Mouse (Mus musculus): ENCODE results near the gene Espl1. TPM values are rescaled to one million over a fixed set of nuclear protein-coding genes. Genes with fewer than 3 reads are reported as not detected.

The Espl1 gene
- polyA plus RNA-seq, 1 experiment from 2014 or later: 45.9 TPM

- no peak overlapping the region for H3K4me3 ChIP-seq (ENCODE audit: low read depth, low read length)
- H3K27ac ChIP-seq (ENCODE audit: low read depth): no peak overlapping the region
- ATAC-seq (ENCODE audit: insufficient read depth): no peak
- no peaks in the 10 kb centered on the region for H3K9me3 ChIP-seq (ENCODE audit: low read depth, low read length)
- no peak overlapping the region for H3K4me2 ChIP-seq
- no peak for DNase-seq
- no peaks in the 10 kb centered on the region for H3K4me1 ChIP-seq (ENCODE audit: insufficient read depth)
- WGBS: 87% methylated on average over 8 of the region's 8 CpGs
- no peaks in the 10 kb centered on the region for H3K27me3 ChIP-seq (ENCODE audit: insufficient read depth, low read length)
- peaks cover 89% of the 10 kb centered on the region for H3K36me3 ChIP-seq (ENCODE audit: insufficient read depth)
- no peak for TF ChIP-seq CTCF (IDR thresholded peaks at IDR 0.05; ENCODE audit: low read depth)
- H3K9ac ChIP-seq: no peak overlapping the region
These were observed 19.2 kb downstream of the Espl1 start for GRCm38 (mm10) chr15:102315292-102315691.

- TF ChIP-seq CTCF (IDR thresholded peaks at IDR 0.05; ENCODE audit: low read depth): peak; percentile 72
These were observed 20.2 kb downstream of the Espl1 start for GRCm38 (mm10) chr15:102316263-102316662.

GRCm38 (mm10) chr15:102324654-102325473 lies 28.8 kb downstream of the Espl1 start:
- Histone ChIP-seq H3K4me1 (ENCODE audit: insufficient read depth) (peaks cover 5% of the 10 kb centered on the region; the same call in 1 of the 2 replicates), H3K9ac (no peak overlapping the region), H3K4me2 (peak overlapping the region; percentile 90), H3K36me3 (ENCODE audit: insufficient read depth) (peaks cover 71% of the 10 kb centered on the region), H3K4me3 (ENCODE audit: low read depth, low read length) (peak overlapping the region; percentile 5; the same call in 1 of the 2 replicates), H3K9me3 (ENCODE audit: low read depth, low read length) (no peaks in the 10 kb centered on the region), H3K27ac (ENCODE audit: low read depth) (no peak overlapping the region), H3K27me3 (ENCODE audit: insufficient read depth, low read length) (no peaks in the 10 kb centered on the region)
- DNase-seq (no peak), ATAC-seq (ENCODE audit: insufficient read depth) (no peak)
- 70% methylated on average over 12 of the region's 12 CpGs for WGBS
- 0 out of 2 replicates have a peak, but pooled peaks have one; percentile 3 for TF ChIP-seq CTCF (IDR thresholded peaks at IDR 0.05; ENCODE audit: low read depth)

More at GRCm38 (mm10) chr15:102316263-102316662, 20.2 kb downstream of the Espl1 start:
- Histone ChIP-seq H3K36me3 (ENCODE audit: insufficient read depth) (peaks cover 92% of the 10 kb centered on the region), H3K4me1 (ENCODE audit: insufficient read depth) (no peaks in the 10 kb centered on the region), H3K4me3 (ENCODE audit: low read depth, low read length) (no peak overlapping the region), H3K27me3 (ENCODE audit: insufficient read depth, low read length) (no peaks in the 10 kb centered on the region), H3K9ac (no peak overlapping the region), H3K27ac (ENCODE audit: low read depth) (no peak overlapping the region), H3K4me2 (no peak overlapping the region), H3K9me3 (ENCODE audit: low read depth, low read length) (no peaks in the 10 kb centered on the region)
- no peak for ATAC-seq (ENCODE audit: insufficient read depth)
- WGBS: 86% methylated on average over 6 of the region's 6 CpGs
- peak; percentile 77 for DNase-seq

GRCm38 (mm10) chr15:102326022-102326576 lies 30.0 kb downstream of the Espl1 start, which contains the start of gene Pfdn5:
TSS of gene Pfdn5 (plus strand) at chr15:102326116.
- H3K27me3 ChIP-seq (ENCODE audit: insufficient read depth, low read length): no peaks in the 10 kb centered on the region
- peak within 1 kb of the TSS; percentile 82 for H3K9ac ChIP-seq
- WGBS: under 1% methylated on average over 40 of the region's 40 CpGs
- DNase-seq (peak; percentile 91), ATAC-seq (ENCODE audit: insufficient read depth) (peak; percentile 90)
- TF ChIP-seq CTCF (IDR thresholded peaks at IDR 0.05; ENCODE audit: low read depth): peak; percentile 60
- H3K4me1 ChIP-seq (ENCODE audit: insufficient read depth): peaks cover 5% of the 10 kb centered on the region; the same call in 1 of the 2 replicates
- peak within 1 kb of the TSS; percentile 76 for H3K27ac ChIP-seq (ENCODE audit: low read depth)
- H3K9me3 ChIP-seq (ENCODE audit: low read depth, low read length): no peaks in the 10 kb centered on the region
- peak within 1 kb of the TSS; percentile 84 for H3K4me3 ChIP-seq (ENCODE audit: low read depth, low read length)
- peaks cover 69% of the 10 kb centered on the region for H3K36me3 ChIP-seq (ENCODE audit: insufficient read depth)
- peak within 1 kb of the TSS; percentile 90 for H3K4me2 ChIP-seq

- DNase-seq (no peak), ATAC-seq (ENCODE audit: insufficient read depth) (no peak)
- peak overlapping the region; percentile 84 for H3K4me3 ChIP-seq (ENCODE audit: low read depth, low read length)
- no peak overlapping the region for H3K27ac ChIP-seq (ENCODE audit: low read depth)
- no peaks in the 10 kb centered on the region for H3K27me3 ChIP-seq (ENCODE audit: insufficient read depth, low read length)
- H3K4me2 ChIP-seq: peak overlapping the region; percentile 90
- H3K9me3 ChIP-seq (ENCODE audit: low read depth, low read length): no peaks in the 10 kb centered on the region
- no peak for TF ChIP-seq CTCF (IDR thresholded peaks at IDR 0.05; ENCODE audit: low read depth)
- WGBS: 58% methylated on average over 8 of the region's 8 CpGs
- peak overlapping the region; percentile 82 for H3K9ac ChIP-seq
- H3K36me3 ChIP-seq (ENCODE audit: insufficient read depth): peaks cover 61% of the 10 kb centered on the region
- peaks cover 5% of the 10 kb centered on the region; the same call in 1 of the 2 replicates for H3K4me1 ChIP-seq (ENCODE audit: insufficient read depth)
These were observed 30.8 kb downstream of the Espl1 start for GRCm38 (mm10) chr15:102326892-102327291.

- TF ChIP-seq CTCF (IDR thresholded peaks at IDR 0.05; ENCODE audit: low read depth): no peak
- peak; percentile 95 for ATAC-seq (ENCODE audit: insufficient read depth)
- peak; percentile 94 for DNase-seq
- Histone ChIP-seq H3K36me3 (ENCODE audit: insufficient read depth) (peaks cover 66% of the 10 kb centered on the region), H3K27me3 (ENCODE audit: insufficient read depth, low read length) (no peaks in the 10 kb centered on the region), H3K9me3 (ENCODE audit: low read depth, low read length) (no peaks in the 10 kb centered on the region), H3K27ac (ENCODE audit: low read depth) (peak within 1 kb of the TSS; percentile 80), H3K4me1 (ENCODE audit: insufficient read depth) (peaks cover 14% of the 10 kb centered on the region), H3K4me3 (ENCODE audit: low read depth, low read length) (peak within 1 kb of the TSS; percentile 78), H3K9ac (peak within 1 kb of the TSS; percentile 66), H3K4me2 (peak within 1 kb of the TSS; percentile 87)
- under 1% methylated on average over 30 of the region's 30 CpGs for WGBS
These were observed 35.5 kb downstream of the Espl1 start, which contains the start of gene Myg1 for GRCm38 (mm10) chr15:102331610-102332015. TSS of gene Myg1 (plus strand) at chr15:102331709.

GRCm38 (mm10) chr15:102335254-102335653 lies 39.2 kb downstream of the Espl1 start:
- H3K9me3 ChIP-seq (ENCODE audit: low read depth, low read length): no peaks in the 10 kb centered on the region
- no peak overlapping the region for H3K9ac ChIP-seq
- no peak overlapping the region for H3K27ac ChIP-seq (ENCODE audit: low read depth)
- peaks cover 9% of the 10 kb centered on the region for H3K4me1 ChIP-seq (ENCODE audit: insufficient read depth)
- no peak for ATAC-seq (ENCODE audit: insufficient read depth)
- no peak overlapping the region for H3K4me3 ChIP-seq (ENCODE audit: low read depth, low read length)
- peaks cover 76% of the 10 kb centered on the region for H3K36me3 ChIP-seq (ENCODE audit: insufficient read depth)
- DNase-seq: peak; percentile 21
- TF ChIP-seq CTCF (IDR thresholded peaks at IDR 0.05; ENCODE audit: low read depth): no peak
- H3K27me3 ChIP-seq (ENCODE audit: insufficient read depth, low read length): no peaks in the 10 kb centered on the region
- no peak overlapping the region for H3K4me2 ChIP-seq
- 81% methylated on average over 8 of the region's 8 CpGs for WGBS
